Mouse (Mus musculus) limb, embryonic 14.5 days (tissue): ENCODE results near the gene Khdrbs1. TPM values are rescaled to one million over a fixed set of nuclear protein-coding genes. Genes with fewer than 3 reads are reported as not detected.
"Not testable (repeated sequence)": the region's sequence is repeated elsewhere in the genome, so short reads cannot be mapped to it uniquely, and the experiment has no call there.

Experiments used
- ATAC-seq: fragments of 200-750 bp; cut with Nextera tagmentation; 2 replicates; pipeline ENCODE4 v1.8.0; 2017; ENCODE audit warnings: low read depth, moderate number of reproducible peaks, moderate TSS enrichment; ENCODE audit not compliant: low FRiP score
- DNase-seq: peaks from one replicate; pipeline ENCODE4 v3.0.0-alpha.2; 2015; ENCODE audit warnings: low spot score
- H3K27ac ChIP-seq: fragments of 300-500 bp; sonication (generic); replicated peaks from 2 replicates; pipeline ENCODE4 v1.5.1; 2014; ENCODE audit warnings: low read depth, mild to moderate bottlenecking, low read length, moderate library complexity, mixed read lengths
- H3K27me3 ChIP-seq: fragments of 300-500 bp; sonication (generic); 2 replicates; pipeline ENCODE4 v1.6.1; 2014; ENCODE audit warnings: low read length, mixed read lengths; ENCODE audit not compliant: control insufficient read depth, insufficient read depth
- H3K36me3 ChIP-seq: fragments of 300-500 bp; sonication (generic); 2 replicates; pipeline ENCODE4 v1.6.1; 2014; ENCODE audit warnings: mild to moderate bottlenecking, low read length, moderate library complexity, mixed read lengths; ENCODE audit not compliant: control insufficient read depth, insufficient read depth
- H3K4me1 ChIP-seq: fragments of 300-500 bp; sonication (generic); 2 replicates; pipeline ENCODE4 v1.6.1; 2014; ENCODE audit warnings: antibody characterized with exemption, low read length, mixed read lengths; ENCODE audit not compliant: control insufficient read depth, insufficient read depth
- H3K4me2 ChIP-seq: fragments of 300-500 bp; sonication (generic); replicated peaks from 2 replicates; pipeline ENCODE4 v1.6.1; 2014; ENCODE audit warnings: low read depth, mild to moderate bottlenecking, low read length, moderate library complexity; ENCODE audit not compliant: severe bottlenecking
- H3K4me3 ChIP-seq: fragments of 300-500 bp; sonication (generic); replicated peaks from 2 replicates; pipeline ENCODE4 v1.5.1; 2014; ENCODE audit warnings: low read length
- H3K9ac ChIP-seq: fragments of 300-500 bp; sonication (generic); 2 replicates; pipeline ENCODE4 v1.6.1; 2014; ENCODE audit warnings: mild to moderate bottlenecking, low read depth, low read length, moderate library complexity; ENCODE audit not compliant: severe bottlenecking
- H3K9me3 ChIP-seq: fragments of 300-500 bp; sonication (generic); 2 replicates; pipeline ENCODE4 v1.6.1; 2016; ENCODE audit warnings: low read length; ENCODE audit not compliant: control insufficient read depth
- POLR2A ChIP-seq: fragments of 200-500 bp; IDR thresholded peaks from 2 replicates; pipeline ENCODE4 v1.8.0; 2012; ENCODE audit warnings: inconsistent platforms, mild to moderate bottlenecking, moderate library complexity, borderline replicate concordance; ENCODE audit not compliant: insufficient read depth, insufficient read length; ENCODE audit errors: extremely low read depth
- WGBS: fragments of 180-500 bp; shearing (Covaris S2); extraction: QIAGEN DNeasy Blood & Tissue Kit; methylation state at CpG from one replicate; pipeline ENCODE4 v1.1.7; 2014; 5-methylcytosine and 5-hydroxymethylcytosine counted together
- polyA plus RNA-seq, 2 experiments: library from polyadenylated mRNA; depleted of rRNA in 1 of 2; stranded (reverse) in 1 of 2; unstranded in 1 of 2; fragments of >200 nt; fragmentation: Nextera tagmentation in 1 of 2; extraction: Ambion mirVana in 1 of 2; gene quantifications; 2 replicates each; pipeline versions ENCODE4 v1.2.1 to v1.2.3; 2012 to 2014

Gene Khdrbs1
- polyA plus RNA-seq, 2 experiments, result 97.6 to 107 TPM

- no peaks in the 10 kb centered on the region for H3K9me3 ChIP-seq
- peak overlapping the region; percentile 99 for H3K4me3 ChIP-seq
- DNase-seq, result peak; percentile 70
- no peaks in the 10 kb centered on the region for H3K27me3 ChIP-seq
- peak overlapping the region; percentile 99 for H3K27ac ChIP-seq
- peaks cover 5% of the 10 kb centered on the region for H3K36me3 ChIP-seq
- ATAC-seq, result no peak
- peak overlapping the region; percentile 71 for H3K4me2 ChIP-seq
- peak overlapping the region; percentile 99 for H3K9ac ChIP-seq
- H3K4me1 ChIP-seq, result peaks cover 17% of the 10 kb centered on the region
- TF ChIP-seq POLR2A, result no peak
- 8% methylated on average over 7 of the region's 7 CpGs for WGBS
Observed at GRCm38 (mm10) chr4:129743010-129743390, 897 bp upstream of the Khdrbs1 start.

DNA sequence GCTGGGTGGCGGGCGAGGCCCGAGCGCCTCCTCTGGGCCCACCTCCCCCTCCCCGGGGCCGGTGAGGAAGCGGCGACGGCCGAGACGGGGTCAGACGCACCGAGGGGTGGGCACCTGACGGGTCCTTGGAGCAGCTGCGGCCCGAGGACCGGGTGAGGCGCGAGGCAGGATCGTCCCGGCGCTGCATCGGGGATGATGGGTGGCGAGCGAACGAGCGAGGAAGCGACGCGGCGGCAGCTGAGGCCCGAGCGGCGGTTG, 200 bp downstream of the Khdrbs1 start:
- 0% methylated on average over 10 of the region's 34 CpGs for WGBS
- peaks cover 22% of the 10 kb centered on the region for H3K4me1 ChIP-seq
- ATAC-seq, result peak; percentile 37

DNA sequence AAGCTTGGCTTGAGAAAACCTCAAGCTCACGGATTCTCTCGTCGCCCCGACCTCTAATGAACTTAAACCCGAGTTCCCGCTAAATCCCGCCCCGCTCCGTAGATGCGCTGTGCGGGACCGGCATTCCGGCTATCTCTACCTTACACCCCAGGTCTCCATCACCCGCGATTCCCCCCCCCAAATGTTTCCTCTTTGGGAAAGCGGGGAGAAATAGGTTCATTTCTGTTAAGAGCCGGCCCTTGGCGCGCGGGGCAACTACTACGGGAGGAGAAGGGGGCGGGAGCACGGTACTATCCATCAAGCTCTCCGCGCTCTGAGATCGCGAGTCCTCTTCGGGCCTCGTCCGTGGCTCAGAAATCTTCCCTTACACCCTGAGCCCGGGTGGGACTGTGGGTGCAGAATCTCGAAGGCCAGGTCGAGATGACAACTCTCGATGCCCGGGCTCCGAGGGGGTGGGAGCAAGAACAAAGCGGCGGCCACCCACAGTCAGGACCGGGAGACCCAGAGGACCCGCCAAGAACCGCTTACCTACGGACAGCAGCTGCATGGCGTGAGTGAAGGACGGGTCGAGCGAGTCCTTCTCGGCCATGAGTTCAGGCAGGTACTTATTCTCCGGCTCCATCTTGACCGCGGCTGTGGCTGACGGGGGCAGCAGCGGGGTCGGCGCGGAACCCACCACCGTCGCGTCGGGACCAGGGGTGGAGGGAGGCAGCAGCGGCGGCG, 691 bp downstream of the Khdrbs1 start:
- DNase-seq (peak; percentile 44), ATAC-seq (no peak; the same call in 1 of the 2 replicates)
- Histone ChIP-seq H3K27me3 (no peaks in the 10 kb centered on the region), H3K9me3 (no peaks in the 10 kb centered on the region), H3K4me3 (peak overlapping the region; percentile 99), H3K9ac (peak overlapping the region; percentile 99), H3K36me3 (peaks cover 13% of the 10 kb centered on the region), H3K4me1 (peaks cover 23% of the 10 kb centered on the region), H3K27ac (peak overlapping the region; percentile 94), H3K4me2 (peak overlapping the region; percentile 71)
- TF ChIP-seq POLR2A, result no peak
- under 1% methylated on average over 53 of the region's 62 CpGs for WGBS

More for the DNA sequence above, 200 bp downstream of the Khdrbs1 start:
- no peaks in the 10 kb centered on the region for H3K27me3 ChIP-seq
- peaks cover 11% of the 10 kb centered on the region for H3K36me3 ChIP-seq
- no peaks in the 10 kb centered on the region for H3K9me3 ChIP-seq
- 0 out of 2 replicates have a peak, but pooled peaks have one; percentile 29 for TF ChIP-seq POLR2A
- peak overlapping the region; percentile 94 for H3K27ac ChIP-seq
- H3K9ac ChIP-seq, result peak overlapping the region; percentile 99
- peak overlapping the region; percentile 71 for H3K4me2 ChIP-seq
- no peak for DNase-seq
- H3K4me3 ChIP-seq, result peak overlapping the region; percentile 99

GRCm38 (mm10) chr4:129739111-129739645, 2.9 kb downstream of the Khdrbs1 start:
- Histone ChIP-seq H3K36me3 (peaks cover 23% of the 10 kb centered on the region), H3K4me2 (peak overlapping the region; percentile 71), H3K4me3 (peak overlapping the region; percentile 5), H3K27ac (no peak overlapping the region; the same call in 1 of the 2 replicates), H3K4me1 (peaks cover 27% of the 10 kb centered on the region), H3K9ac (no peak overlapping the region), H3K9me3 (no peaks in the 10 kb centered on the region), H3K27me3 (no peaks in the 10 kb centered on the region)
- TF ChIP-seq POLR2A, result no peak
- WGBS, result 71% methylated on average over 4 of the region's 4 CpGs
- DNase-seq, result no peak
- ATAC-seq, result no peak

GRCm38 (mm10) chr4:129736173-129736572, 5.9 kb downstream of the Khdrbs1 start:
- no peak for ATAC-seq
- 60% methylated on average over 1 of the region's 1 CpGs for WGBS
- no peak for DNase-seq

DNA sequence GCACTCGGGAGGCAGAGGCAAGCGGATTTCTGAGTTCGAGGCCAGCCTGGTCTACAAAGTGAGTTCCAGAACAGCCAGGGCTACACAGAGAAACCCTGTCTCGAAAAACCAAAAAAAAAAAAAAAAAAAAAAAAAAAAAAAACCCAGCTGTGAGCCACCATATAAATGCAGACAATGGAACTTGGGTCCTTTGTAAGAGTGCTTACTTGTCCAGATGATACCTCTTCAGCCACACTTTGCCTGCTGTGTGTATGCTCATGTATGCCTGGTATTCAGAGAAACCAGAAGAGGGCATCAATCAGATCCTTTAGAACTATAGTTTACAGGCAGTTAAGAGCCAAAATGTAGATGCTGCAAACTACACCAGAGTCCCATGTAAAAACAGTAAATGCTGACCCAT, 6.6 kb downstream of the Khdrbs1 start:
- H3K9ac ChIP-seq, H3K27me3 ChIP-seq, ATAC-seq, DNase-seq, H3K27ac ChIP-seq, H3K4me2 ChIP-seq, H3K9me3 ChIP-seq, H3K4me3 ChIP-seq: not testable (repeated sequence)
- Histone ChIP-seq H3K4me1 (peaks cover 21% of the 10 kb centered on the region), H3K36me3 (peaks cover 31% of the 10 kb centered on the region)
- 93% methylated on average over 4 of the region's 4 CpGs for WGBS

More at GRCm38 (mm10) chr4:129736173-129736572, 5.9 kb downstream of the Khdrbs1 start:
- no peak for TF ChIP-seq POLR2A
- H3K4me2 ChIP-seq, result no peak overlapping the region
- H3K36me3 ChIP-seq, result peaks cover 26% of the 10 kb centered on the region
- no peak overlapping the region for H3K4me3 ChIP-seq
- no peaks in the 10 kb centered on the region for H3K9me3 ChIP-seq
- peaks cover 21% of the 10 kb centered on the region for H3K4me1 ChIP-seq
- H3K27ac ChIP-seq, result no peak overlapping the region
- H3K27me3 ChIP-seq, result no peaks in the 10 kb centered on the region
- H3K9ac ChIP-seq, result no peak overlapping the region
